Mouse (Mus musculus): ENCODE measurements around the gene Pdcd1lg2.

- TF ChIP-seq ZNF384 (IDR thresholded peaks at IDR 0.05; ENCODE audit: low read depth, low read length): no peak
- TF ChIP-seq HCFC1 (IDR thresholded peaks at IDR 0.05; ENCODE audit: borderline replicate concordance, insufficient read depth, low read length): no peak
These were observed 8.8 kb downstream of the Pdcd1lg2 start for GRCm38 (mm10) chr19:29419506-29419905.

All from ES-E14 (cell line).